Mouse (Mus musculus): ENCODE measurements around the gene Spata21.
"Not testable (repeated sequence)": the region's sequence is repeated elsewhere in the genome, so short reads cannot be mapped to it uniquely, and the experiment has no call there.

Gene Spata21

GRCm38 (mm10) chr4:141131531-141132061, 43.5 kb downstream of the Spata21 start:
- peak; percentile 92 for DNase-seq

DNA sequence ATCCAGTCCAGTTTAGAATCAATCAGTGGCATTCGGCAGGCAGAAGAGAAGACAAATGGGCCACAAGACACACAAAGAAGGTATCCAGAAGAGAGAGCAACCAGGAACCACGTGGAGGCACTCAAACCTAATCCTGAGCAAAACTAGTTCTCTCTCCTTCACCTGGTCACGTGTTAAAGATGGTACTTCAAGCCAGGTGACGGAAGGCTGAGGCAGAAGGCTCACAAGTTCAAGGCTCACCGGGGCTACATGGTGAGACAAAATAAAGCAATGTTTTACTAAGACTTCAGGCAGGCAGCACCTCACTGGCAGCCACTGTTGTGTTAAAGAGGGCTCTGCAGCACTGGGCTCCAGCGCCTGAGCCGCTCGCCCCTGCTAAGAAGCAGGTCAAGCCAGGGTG, 44.1 kb downstream of the Spata21 start:
- DNase-seq: peak; percentile 54

DNA sequence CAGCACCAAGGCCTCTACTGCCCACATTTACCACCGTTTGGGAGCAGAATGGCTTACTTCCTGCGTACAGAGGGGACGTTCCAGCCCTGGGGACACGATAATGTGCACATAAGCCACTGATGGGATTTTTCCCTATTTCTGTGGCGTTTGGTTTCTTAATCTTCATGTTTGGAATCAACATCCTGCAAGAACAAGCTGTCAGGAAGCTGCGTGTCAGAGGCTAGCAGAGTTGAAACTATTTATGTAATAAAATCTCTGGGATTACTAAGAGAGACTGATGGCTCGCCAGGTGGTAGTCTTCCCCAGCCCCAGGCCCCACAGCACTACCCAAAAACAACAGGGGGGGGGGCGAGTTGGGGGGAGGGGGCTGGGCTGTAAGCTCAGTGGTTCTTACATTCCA, 45.1 kb downstream of the Spata21 start:
- DNase-seq: peak; percentile 38

- peak; percentile 82 for DNase-seq
Measured at GRCm38 (mm10) chr4:141134031-141134441, 45.9 kb downstream of the Spata21 start.

DNA sequence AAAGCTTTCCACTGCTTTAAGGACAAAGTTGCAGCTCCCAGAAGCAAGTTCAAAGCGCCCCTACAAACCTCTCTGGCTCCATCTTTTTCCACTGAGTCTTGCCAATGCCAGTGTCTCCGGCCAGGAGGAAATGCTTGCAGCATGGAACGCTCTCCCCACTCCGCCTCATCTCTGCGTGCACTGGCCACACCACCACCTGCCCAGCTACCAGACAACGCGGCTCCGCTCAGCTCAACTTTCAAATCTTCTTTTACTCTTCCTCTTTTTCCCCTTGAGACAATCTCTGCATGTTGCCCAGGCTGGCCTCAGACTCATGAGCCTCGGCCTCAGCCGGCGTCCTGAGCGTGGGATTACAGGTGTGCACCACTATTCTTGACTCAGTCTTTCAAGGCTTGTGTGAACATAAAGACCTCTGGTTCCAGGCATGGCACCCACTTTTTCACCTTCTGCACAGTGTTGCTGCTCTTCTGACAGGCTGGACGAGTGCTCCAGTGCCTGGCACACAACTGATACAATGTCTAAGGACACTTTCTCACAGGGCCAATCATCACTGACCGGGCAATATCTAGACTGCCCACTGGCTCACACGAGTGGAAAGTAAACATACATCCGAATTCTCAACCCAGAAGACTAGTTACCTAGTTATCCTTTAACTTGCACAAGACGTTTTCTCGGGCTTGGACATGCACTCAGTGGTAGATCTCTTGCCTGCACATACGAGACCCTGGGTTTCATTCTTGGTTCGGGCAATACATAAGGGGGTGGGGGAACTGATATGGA, 46.8 kb downstream of the Spata21 start:
- peak; percentile 41 for DNase-seq

DNA sequence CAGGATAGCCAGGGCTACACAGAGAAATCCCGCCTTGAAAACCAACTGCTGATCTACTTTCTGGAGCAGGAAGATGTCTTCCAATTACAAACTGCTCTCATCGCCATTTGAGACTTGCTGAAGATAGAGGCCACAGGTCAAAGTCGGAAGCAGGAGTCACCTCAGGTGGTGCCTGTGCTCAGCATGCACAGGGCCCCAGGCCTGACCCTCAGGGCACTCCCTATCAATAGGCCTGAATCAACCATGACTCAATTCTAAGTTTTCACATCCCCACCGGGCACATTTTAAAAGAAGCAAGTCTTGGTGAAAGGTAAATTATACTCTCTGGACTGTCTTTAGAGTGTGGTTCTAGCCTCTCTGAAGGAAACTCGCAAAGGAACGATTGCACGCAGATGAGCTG, 48.0 kb downstream of the Spata21 start:
- DNase-seq: peak; percentile 44

DNA sequence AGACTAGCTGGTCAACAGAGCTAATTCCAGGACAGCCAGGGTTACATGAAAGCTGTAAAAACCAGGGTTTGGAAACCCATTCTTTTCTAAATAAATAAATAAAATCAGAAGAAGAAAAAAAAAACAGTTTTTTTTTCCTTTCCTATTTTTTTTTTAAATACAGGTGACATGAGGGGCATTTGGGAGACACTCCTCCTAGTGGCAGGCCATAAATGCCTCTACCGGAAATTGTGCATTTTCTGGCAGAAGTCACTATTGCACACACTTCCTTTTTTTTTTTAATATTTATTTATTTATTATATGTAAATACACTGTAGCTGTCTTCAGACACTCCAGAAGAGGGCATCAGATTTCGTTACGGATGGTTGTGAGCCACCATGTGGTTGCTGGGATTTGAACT, 49.6 kb downstream of the Spata21 start:
- not testable (repeated sequence) for DNase-seq

DNA sequence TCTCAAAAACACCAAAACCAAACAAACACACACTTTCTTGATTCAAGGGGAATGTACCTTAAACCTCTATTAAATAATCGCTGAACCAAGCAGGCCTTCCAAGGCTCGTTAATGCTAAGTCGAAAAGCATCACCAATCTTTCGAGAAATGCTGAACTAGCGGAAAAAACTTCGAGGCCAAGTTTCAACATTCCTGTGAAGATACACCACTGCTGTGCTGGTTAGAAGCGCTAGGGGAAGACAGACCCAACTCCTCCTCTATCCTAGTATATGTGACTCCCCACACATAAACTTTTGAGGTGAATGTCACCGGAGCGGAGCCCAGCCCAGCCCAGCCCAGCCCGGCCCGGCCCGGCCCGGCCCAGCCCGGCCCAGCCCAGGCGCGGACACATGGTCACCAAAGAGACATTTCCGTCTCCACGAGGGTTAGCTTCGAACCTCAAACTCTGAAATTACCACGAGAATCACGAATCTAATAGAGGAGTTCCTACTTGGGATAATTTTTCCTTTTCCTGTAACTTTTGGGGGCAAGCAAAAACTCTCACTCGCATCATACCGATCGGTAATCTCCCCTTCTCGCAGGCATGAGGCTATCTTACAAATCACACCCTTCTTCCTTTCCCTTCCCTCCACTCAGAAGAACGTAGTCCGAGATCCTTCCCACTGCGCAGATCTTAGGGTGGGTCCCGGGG, 50.4 kb downstream of the Spata21 start:
- DNase-seq: peak; percentile 85

- DNase-seq: peak; percentile 99
Measured at GRCm38 (mm10) chr4:141139116-141139970, 51.2 kb downstream of the Spata21 start, which contains the start of gene Szrd1. Gene Szrd1 (minus strand): TSS chr4:141139775.

- peak; percentile 33 for DNase-seq
Measured at GRCm38 (mm10) chr4:141140354-141140753, 52.2 kb downstream of the Spata21 start.

DNA sequence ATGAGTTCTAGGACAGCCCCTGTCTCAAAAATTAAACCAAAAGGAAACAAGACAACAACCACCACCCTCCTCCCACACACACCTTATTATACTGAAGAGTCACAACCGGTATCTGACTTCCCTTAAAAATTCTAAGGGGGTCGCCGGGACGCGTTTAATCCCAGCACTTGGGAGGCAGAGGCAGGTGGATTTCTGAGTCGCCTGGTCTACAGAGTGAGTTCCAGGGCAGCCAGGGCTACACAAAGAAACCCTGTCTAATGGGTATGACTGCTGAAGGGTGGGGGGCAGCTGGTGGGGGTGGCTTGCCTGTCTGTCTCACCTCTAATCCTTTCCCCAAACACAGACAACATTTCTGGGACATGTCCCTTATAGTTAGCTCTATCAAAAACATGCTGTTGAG, 52.8 kb downstream of the Spata21 start:
- no peak for DNase-seq

DNA sequence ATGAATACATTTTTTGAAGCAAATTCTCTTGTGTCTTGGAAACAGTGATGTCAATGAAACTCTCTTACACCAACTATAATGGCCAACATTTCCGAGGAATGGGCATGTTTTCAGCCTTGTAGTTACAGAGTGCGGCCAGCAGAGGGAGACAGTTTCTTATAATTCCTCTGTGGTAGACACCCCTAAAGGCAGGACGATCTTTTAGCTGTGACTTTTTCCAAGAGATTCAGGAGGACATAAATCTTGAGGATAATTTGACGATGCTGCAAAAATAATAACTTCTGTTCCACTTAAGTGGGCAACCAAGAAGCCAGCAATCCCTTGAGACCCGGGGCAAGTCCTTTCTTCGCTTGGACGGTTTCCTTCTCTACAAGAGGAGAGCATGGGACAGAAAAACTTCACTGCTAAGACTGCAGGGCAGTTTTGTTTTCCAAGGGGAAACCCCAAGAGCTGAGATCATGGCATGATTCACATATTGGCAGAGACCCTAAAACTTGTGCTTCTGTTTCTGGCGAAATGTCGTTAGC, 54.2 kb downstream of the Spata21 start:
- DNase-seq: peak; percentile 91

DNA sequence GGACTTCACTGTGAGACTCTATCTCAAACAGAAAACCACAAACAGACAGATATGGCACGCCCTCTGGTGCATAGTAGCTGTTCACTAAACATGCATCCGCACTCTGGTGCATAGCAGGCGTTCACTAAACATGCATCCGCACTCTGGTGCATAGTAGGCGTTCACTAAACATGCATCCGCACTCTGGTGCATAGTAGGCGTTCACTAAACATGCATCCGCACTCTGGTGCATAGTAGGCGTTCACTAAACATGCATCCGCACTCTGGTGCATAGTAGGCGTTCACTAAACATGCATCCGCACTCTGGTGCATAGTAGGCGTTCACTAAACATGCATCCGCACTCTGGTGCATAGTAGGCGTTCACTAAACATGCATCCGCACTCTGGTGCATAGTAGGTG, 57.0 kb downstream of the Spata21 start:
- DNase-seq: not testable (repeated sequence)

DNA sequence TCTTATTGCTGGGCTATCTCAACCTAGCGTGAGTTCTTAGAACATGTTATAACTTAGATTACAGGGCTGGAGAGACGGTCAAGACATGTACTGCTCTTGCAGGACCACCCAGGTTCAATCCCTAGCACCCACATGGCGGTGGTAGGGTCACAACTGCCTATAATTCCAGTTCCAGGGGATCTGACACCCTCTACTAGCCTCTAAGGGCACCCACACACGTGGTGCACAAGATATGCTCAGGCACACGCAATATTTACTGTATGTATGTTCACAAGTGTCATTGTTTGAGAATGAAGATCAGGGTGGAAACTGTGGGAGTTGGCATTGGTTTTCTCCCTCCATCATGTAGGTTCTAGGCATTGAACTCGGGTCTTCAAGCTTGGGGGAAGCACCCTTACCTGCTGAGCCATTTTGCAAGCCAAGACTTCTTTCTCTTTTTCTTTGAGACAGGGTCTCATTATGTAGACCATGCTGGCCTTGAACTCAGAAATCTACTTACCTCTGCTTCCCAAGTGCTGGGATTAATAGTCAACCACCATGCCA, 58.4 kb downstream of the Spata21 start:
- no peak for DNase-seq

DNA sequence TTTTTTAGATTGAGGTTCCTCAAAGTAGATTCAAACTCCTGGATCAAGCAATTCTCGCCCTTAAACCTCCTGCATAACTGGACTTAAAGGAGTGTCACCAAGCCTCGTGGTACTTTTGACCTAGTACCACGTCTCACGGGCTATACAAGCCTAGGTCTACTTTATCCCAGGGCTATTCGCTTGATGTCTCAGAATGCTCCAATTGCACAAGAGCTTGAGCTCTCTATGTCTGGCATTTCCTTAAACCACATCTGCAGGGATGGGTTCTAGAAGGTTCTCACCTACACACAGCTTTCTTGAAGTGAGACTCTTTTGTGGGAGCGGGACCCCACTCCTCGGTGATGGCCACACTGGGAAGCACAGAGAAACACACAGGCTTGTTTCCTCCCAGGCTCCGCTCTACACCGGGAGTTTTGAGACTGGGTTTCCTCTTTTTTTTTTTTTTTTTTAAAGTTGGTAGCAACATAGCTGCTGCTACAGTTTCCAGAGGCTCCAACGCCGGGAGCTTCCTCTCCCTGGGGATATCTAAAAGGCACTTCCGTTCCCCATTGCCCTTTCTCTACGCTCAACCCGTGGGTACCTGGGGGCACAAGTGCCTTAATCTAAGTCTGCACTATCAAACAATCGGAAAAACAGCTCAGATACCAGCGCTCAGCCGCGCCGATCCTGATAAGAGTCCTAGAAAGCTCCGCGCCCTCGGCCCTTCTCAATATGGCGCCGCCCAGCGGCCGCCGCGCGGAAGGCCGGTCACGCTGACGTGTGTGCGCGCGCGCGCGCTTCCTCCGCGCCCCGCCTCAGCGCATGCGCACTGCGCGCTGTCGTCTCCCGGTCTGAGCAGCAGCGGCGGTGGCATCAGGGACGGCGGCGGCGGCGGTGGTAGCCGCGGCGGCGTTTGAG, 59.2 kb downstream of the Spata21 start, which contains the start of gene Fbxo42:
Gene Fbxo42, plus strand, starts transcription at position 802 of the 897 bp plus-strand sequence.
- peak; percentile 94 for DNase-seq

DNA sequence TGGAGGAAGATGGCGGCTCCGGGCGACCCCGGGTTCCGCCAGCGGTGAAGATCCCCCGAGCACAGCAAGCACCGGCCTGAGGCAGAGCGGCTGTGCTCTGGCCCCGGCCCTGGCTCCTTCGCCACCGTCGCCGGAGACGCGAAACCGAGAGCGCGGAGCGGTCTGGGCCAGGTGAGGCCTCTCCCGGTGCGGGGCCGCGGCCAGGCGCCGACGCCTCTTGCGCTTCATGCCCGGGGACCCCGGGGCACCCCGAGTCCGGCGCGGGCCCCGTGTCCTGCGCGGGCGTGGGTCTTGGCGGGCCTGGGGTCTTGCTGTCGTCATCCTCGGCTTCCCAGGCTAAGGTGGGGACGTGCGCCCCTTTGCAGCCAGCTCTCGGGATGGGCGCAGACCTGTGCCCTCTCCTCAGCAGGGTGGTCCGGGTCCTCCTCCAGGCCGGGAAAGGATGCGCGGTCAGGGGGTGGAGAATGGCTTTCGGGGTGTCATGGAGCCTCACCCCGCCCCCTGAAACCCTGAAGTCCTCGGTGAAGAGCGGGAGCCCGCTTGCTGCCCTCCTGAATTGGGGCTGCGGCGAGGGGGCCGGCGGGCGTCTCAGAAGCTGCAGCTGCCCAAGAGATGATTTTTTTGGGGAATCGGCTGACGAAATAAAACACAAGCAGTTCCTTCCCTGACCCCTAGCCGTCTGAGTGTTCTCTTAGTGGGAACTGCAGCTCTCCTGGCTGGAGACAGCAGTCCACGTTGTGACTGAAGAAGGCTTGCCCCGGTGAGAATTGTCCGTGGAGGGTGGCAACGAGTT, 60.1 kb downstream of the Spata21 start:
- peak; percentile 28 for DNase-seq

DNA sequence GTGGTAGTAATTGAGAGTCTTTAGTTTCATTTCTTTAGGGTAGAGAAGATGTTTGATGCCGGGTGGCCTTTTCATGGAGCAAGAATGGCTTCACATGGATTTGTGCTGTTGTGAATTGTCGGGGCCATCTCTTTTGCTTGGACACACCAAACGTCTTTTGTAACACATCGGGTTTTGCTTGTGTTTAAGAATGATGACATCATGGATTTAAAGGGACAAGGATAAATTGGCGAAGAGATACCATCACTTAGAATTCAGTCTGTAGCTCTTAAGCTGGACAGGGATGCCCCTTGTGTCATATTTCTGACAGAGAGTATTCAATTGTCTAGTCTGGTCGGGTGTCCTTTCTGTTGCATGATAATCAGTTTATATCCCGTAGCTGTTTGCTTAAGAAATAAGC, 61.0 kb downstream of the Spata21 start:
- no peak for DNase-seq

- DNase-seq: no peak
Measured at GRCm38 (mm10) chr4:141157485-141157884, 69.4 kb downstream of the Spata21 start.

GRCm38 (mm10) chr4:141158609-141159008, 70.5 kb downstream of the Spata21 start:
- DNase-seq: no peak

GRCm38 (mm10) chr4:141159093-141159492, 71.0 kb downstream of the Spata21 start:
- DNase-seq: no peak

Data from kidney, adult 9 months (tissue).